Mouse (Mus musculus) forebrain, embryonic 10.5 days (tissue): ENCODE data around the gene Fut8. TPM values are rescaled to one million over a fixed set of nuclear protein-coding genes. Genes with fewer than 3 reads are reported as not detected.
A peak's percentile ranks its signal among the peaks of the same experiment; 100 is the strongest.
"Not testable (repeated sequence)": the region's sequence is repeated elsewhere in the genome, so short reads cannot be mapped to it uniquely, and the experiment has no call there.

ENCODE experiments used
- DNase-seq: peaks from one replicate; pipeline ENCODE4 v3.0.0-alpha.2; 2017; ENCODE audit warnings: low spot score; ENCODE audit errors: extremely low spot score
- H3K27ac ChIP-seq: fragments of 300-500 bp; sonication (generic); 2 replicates; pipeline ENCODE4 v1.5.1; 2016; ENCODE audit warnings: mild to moderate bottlenecking
- H3K27me3 ChIP-seq: fragments of 300-500 bp; sonication (generic); 2 replicates; pipeline ENCODE4 v1.6.1; 2016; ENCODE audit warnings: mild to moderate bottlenecking; ENCODE audit not compliant: poor library complexity, severe bottlenecking
- H3K36me3 ChIP-seq: fragments of 300-500 bp; sonication (generic); replicated peaks from 2 replicates; pipeline ENCODE4 v1.6.1; 2016; ENCODE audit warnings: mild to moderate bottlenecking, moderate library complexity
- H3K4me1 ChIP-seq: fragments of 300-500 bp; sonication (generic); 2 replicates; pipeline ENCODE4 v1.6.1; 2016
- H3K4me3 ChIP-seq: fragments of 300-500 bp; sonication (generic); 2 replicates; pipeline ENCODE4 v1.5.1; 2016; ENCODE audit warnings: mild to moderate bottlenecking, moderate library complexity
- H3K9me3 ChIP-seq: fragments of 300-500 bp; sonication (generic); 2 replicates; pipeline ENCODE4 v1.6.1; 2016; ENCODE audit warnings: mild to moderate bottlenecking, moderate library complexity
- WGBS: fragments of 180-500 bp; shearing (Covaris S2); methylation state at CpG from one replicate; pipeline ENCODE4 v1.1.7; 2016; 5-methylcytosine and 5-hydroxymethylcytosine counted together
- polyA plus RNA-seq: library from polyadenylated mRNA; unstranded; fragments of >200 nt; fragmentation: Nextera tagmentation; extraction: Ambion mirVana; gene quantifications from 2 replicates; pipeline ENCODE4 v1.2.1, GENCODE M21; 2016

Gene Fut8
- polyA plus RNA-seq, 1 experiment from 2014 or later = 29.3 TPM

DNA sequence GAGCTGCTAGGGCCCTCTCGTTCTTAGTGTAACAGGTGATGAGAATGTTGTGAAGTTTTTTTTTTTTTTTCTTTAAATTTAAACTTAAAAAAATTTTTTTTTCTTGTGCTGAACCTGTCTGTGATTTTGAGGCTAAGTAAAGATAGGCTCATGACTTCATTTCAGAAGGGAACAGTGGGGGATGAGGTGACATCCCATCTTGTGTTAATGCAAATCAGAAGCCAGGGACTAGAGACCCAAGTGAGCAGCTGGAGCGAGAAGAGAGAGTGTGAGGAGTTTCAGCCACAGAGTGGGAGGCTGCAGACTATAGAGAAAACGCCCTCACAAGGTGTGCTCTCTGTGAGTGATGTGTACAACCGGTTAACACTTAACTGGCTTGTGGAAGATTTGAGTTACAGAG is 2.0 kb upstream of the Fut8 start:
- no peaks in the 10 kb centered on the region for H3K9me3 ChIP-seq
- no peak overlapping the region for H3K4me3 ChIP-seq
- WGBS = 65% methylated on average over 4 of the region's 4 CpGs
- no peaks in the 10 kb centered on the region for H3K36me3 ChIP-seq
- H3K4me1 ChIP-seq = peaks cover 21% of the 10 kb centered on the region
- no peak overlapping the region for H3K27ac ChIP-seq
- no peaks in the 10 kb centered on the region for H3K27me3 ChIP-seq
- no peak for DNase-seq

DNA sequence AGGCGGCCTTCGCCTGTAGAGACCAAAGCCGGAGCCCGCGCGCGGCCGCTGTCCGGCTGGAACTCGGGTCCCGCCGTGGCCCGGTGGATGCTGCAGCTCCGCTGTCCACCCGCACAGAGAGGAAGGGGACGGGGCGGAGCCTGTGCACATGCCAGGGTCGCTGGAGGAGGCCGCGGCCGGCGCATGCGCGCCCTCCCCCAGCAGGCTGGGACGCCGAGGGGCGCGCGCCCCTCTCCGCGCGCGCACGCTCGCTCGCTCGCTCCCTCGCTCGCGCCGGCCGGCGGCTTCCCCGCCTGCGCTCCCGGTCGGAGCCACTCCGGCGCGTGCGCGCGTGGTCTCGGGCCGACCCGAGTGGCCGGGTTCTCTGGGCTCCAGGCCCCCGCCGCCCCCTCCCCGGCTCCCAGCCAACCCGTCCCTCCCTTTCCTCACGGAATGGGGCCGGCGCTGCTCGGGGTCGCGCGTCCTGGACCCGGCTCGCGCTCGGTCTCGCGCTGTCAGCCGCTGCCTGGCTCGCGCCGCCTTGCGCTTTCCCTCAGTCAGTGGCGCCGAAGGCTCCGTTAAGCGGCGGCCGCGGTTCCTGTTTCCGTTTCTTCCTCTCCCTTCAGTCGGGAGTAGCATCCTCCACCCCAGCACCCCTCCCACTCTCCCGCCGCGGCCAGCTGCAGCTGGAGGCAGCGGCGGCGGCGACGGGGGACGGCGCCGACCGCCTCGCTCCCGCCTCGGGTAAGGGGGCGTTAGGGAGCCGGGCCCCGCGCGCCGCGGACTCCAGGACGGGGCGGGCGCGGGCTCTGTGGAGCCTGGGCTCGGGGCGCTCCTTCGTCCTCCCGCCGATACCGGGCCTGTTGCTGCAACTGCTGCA is 835 bp downstream of the Fut8 start:
- Histone ChIP-seq H3K4me3 (peak overlapping the region; percentile 91), H3K4me1 (peaks cover 21% of the 10 kb centered on the region), H3K27ac (peak overlapping the region; percentile 98), H3K36me3 (no peaks in the 10 kb centered on the region), H3K9me3 (no peaks in the 10 kb centered on the region), H3K27me3 (no peaks in the 10 kb centered on the region)
- WGBS = under 1% methylated on average over 113 of the region's 120 CpGs
- DNase-seq = peak; percentile 88

DNA sequence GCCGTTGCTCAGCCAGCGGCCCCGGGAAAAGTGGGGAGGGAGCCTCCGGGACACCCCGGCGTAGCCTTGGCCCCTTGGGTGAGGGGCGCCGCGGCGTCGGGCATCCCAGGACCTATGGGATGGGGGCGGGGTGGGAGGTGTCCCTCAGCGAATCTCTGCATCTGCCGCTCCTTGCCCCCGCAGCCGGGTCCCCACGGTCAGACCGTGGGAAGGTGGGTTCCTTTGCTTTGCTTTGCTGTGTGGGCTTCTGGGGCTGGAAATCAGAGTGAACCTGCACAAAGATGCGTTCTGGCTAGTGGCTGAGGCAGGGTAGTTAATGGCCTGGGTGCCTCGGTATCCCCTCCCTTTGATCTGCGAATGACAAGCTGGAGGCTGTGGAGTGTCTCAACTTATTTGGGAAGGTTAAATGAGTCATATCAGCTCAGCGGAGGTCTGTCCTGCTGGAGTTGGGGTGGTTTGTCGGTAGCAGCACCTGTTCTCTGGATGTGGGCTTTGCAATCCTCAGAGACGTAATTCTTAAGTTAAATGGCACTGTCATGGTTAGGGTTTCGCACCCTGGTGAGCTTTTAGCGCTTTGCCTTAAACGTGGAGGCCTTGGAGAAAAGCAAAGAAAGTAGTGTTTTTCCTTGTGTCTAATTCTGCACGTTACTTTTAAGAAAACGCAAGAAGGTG is 1.6 kb downstream of the Fut8 start:
- Histone ChIP-seq H3K9me3 (no peaks in the 10 kb centered on the region), H3K27me3 (no peaks in the 10 kb centered on the region), H3K36me3 (no peaks in the 10 kb centered on the region), H3K4me3 (peak overlapping the region; percentile 91), H3K27ac (peak overlapping the region; percentile 98), H3K4me1 (peaks cover 21% of the 10 kb centered on the region)
- under 1% methylated on average over 29 of the region's 29 CpGs for WGBS
- DNase-seq = no peak

DNA sequence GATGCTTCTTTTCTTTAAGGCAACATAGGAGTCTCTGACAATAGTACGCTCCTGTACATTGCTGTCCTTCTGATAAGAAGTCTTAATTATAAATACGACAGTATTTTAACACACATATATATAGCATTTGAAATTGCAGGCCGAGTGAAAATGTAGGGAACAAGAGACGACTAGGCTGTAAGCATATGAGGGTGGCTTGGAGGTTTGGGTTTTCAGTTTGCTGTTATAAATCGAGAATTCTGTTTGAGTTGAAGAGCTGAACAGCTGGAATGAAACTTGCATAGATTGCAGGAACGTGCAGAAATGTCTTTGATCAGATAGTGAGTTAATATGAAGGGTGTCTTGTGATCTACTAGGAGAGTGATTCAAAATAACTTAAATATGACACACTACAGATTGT is 2.4 kb downstream of the Fut8 start:
- WGBS = 70% methylated on average over 6 of the region's 6 CpGs
- H3K36me3 ChIP-seq = no peaks in the 10 kb centered on the region
- no peak for DNase-seq
- H3K4me3 ChIP-seq = peak overlapping the region; percentile 91
- no peaks in the 10 kb centered on the region for H3K27me3 ChIP-seq
- H3K27ac ChIP-seq = no peak overlapping the region
- H3K9me3 ChIP-seq = no peaks in the 10 kb centered on the region
- peaks cover 21% of the 10 kb centered on the region for H3K4me1 ChIP-seq

DNA sequence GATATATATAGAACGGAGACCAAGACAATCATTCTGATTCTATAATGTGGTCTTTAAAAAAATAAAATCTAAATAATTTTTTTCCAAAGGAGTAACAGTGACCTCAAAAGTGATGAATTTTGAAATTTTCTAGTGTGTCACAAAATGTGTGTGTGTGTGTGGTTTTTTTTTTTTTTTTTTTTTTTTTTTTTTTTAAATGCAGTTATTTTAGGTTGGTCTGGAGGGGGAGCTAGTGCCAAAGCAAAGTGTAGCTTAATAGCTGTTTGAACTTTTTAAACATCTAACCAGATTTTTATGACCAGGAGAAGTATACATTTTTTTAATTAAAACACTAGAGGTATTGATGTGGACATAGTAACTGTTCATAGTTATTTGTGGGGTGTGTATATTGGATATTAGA is 2.9 kb downstream of the Fut8 start:
- no peak for DNase-seq

DNA sequence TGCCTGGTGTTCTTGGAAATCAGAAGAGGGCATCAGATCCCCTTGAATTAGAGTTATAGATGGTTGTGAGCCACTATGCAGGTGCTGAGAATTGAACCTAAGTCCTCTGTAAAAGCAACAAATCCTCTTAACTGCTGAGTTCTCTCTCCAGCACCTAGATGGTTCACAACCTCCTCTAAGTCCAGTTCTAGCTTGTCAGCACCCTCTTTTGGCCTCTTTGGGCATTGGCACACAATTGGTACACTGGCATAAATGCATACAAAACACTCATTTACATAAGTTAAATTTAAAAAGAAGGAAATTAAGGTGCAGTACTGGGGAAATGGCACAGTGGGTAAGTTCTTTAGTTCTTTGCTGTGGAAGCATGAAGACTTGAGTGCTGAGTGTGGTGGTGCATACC is 24.7 kb downstream of the Fut8 start:
- DNase-seq = no peak
- no peaks in the 10 kb centered on the region for H3K27me3 ChIP-seq
- peaks cover 9% of the 10 kb centered on the region for H3K4me1 ChIP-seq
- H3K27ac ChIP-seq = no peak overlapping the region
- no peak overlapping the region for H3K4me3 ChIP-seq
- H3K9me3 ChIP-seq = no peaks in the 10 kb centered on the region
- H3K36me3 ChIP-seq = no peaks in the 10 kb centered on the region

More for the DNA sequence above, 2.9 kb downstream of the Fut8 start:
- Histone ChIP-seq H3K4me1 (peaks cover 21% of the 10 kb centered on the region), H3K9me3 (no peaks in the 10 kb centered on the region), H3K36me3 (no peaks in the 10 kb centered on the region), H3K27me3 (no peaks in the 10 kb centered on the region), H3K27ac (no peak overlapping the region), H3K4me3 (no peak overlapping the region)
- WGBS = 89% methylated on average over 1 of the region's 1 CpGs

DNA sequence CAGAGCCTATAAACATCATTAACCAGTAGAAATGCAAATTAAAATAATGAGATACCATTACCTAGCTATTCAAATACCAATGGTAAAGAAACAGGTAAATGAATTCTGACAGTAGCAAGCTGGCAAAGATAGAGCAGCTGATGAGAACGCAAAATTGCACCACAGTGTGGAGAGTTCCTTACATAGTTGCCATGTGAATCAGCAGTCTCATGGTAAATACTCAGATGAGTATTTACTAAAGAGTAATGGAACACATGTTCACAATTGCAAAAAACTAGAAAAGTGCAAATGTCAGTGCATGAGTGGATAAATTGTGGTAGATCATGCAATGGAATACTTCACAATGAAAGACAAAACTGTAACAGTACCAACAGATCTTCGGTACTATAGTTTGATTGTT is 25.9 kb downstream of the Fut8 start:
- peaks cover 9% of the 10 kb centered on the region for H3K4me1 ChIP-seq
- DNase-seq = no peak
- H3K27ac ChIP-seq = no peak overlapping the region
- no peaks in the 10 kb centered on the region for H3K36me3 ChIP-seq
- no peaks in the 10 kb centered on the region for H3K9me3 ChIP-seq
- H3K27me3 ChIP-seq = no peaks in the 10 kb centered on the region
- WGBS = 89% methylated on average over 2 of the region's 2 CpGs
- H3K4me3 ChIP-seq = no peak overlapping the region

DNA sequence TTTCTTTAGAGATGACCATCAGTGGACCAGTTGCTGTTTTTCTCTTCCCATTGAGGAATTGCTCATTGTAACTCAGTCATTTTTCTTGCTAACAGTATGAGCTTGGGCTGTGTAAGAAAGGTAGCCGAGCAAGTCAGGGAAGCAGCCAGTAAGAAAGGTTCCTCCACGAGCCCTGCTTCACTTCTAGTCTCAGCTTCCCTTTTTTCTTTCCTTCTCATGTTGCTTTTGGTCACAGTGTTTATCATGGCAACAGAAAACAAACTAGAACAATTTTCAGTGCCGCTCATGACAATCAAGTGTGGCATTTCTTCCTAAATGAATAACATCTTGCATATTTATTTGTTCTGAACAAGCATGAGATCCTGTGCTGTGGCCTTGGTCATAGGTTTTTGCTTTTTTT is 32.8 kb downstream of the Fut8 start:
- H3K36me3 ChIP-seq = no peaks in the 10 kb centered on the region
- 90% methylated on average over 3 of the region's 3 CpGs for WGBS
- H3K27ac ChIP-seq = no peak overlapping the region
- DNase-seq = no peak
- no peaks in the 10 kb centered on the region for H3K9me3 ChIP-seq
- H3K27me3 ChIP-seq = no peaks in the 10 kb centered on the region
- H3K4me3 ChIP-seq = no peak overlapping the region
- H3K4me1 ChIP-seq = no peaks in the 10 kb centered on the region

DNA sequence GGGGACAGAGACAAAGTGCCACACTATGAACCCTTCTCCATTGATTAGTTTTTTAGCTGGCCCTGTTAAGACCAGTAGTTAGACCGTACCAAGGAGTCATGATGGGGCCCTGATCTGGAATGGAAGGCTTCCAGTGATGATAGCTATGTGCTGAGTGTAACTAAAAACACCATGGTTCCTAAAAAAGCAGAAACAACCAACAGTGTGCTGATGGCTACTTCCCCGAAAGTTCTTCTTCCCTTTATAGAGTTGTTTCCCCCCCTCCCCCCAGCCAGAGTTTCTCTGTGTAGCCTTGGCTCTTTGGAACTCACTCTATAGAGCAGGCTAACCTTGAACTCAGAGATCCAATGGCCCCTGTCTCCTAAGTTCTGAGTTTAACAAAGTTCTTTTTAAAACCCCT is 50.6 kb downstream of the Fut8 start:
- Histone ChIP-seq H3K4me1 (peaks cover 5% of the 10 kb centered on the region; the same call in 1 of the 2 replicates), H3K27me3 (no peaks in the 10 kb centered on the region), H3K36me3 (no peaks in the 10 kb centered on the region), H3K9me3 (no peaks in the 10 kb centered on the region), H3K27ac (no peak overlapping the region), H3K4me3 (no peak overlapping the region)
- 89% methylated on average over 2 of the region's 2 CpGs for WGBS
- DNase-seq = no peak

DNA sequence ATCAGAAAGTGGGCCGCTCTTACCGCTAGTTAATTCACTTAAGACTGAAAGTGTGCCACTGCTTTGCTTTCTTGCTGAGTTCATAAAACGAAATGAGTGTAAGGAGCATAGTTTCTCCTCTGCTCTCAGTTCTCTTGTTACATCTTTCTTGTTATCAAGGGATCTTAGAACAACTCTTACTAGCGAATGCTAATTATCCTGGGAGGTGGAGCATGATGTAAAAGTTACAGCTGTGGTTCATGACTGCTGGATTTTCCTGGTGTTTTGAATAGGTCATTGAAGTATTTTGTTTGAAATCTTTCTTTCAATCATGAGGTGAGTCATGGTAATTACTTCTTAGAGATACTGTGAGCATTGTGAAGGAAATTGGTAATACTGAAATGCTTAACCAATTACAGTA is 53.1 kb downstream of the Fut8 start:
- H3K4me1 ChIP-seq = peaks cover 5% of the 10 kb centered on the region; the same call in 1 of the 2 replicates
- H3K36me3 ChIP-seq = no peaks in the 10 kb centered on the region
- no peak for DNase-seq
- H3K9me3 ChIP-seq = no peaks in the 10 kb centered on the region
- H3K4me3 ChIP-seq = no peak overlapping the region
- H3K27ac ChIP-seq = no peak overlapping the region
- no peaks in the 10 kb centered on the region for H3K27me3 ChIP-seq
- 80% methylated on average over 4 of the region's 4 CpGs for WGBS

DNA sequence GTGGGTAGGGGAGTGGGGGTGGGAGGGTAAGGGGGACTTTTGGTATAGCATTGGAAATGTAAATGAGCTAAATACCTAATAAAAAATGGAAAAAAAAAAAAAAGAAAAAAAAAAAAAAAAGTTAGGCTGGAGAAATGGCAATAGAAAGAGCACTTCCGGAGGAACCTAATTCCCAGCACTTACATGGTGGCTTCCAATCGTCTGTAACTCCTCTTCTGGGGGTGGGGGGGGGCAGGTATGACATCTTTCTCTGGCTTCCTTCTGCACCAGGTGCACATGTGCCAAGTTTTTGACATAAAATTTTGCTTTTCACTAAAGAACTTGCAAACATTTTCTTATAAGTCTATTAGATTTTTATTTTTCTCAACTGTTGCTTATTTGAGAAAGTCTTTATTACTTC is 53.9 kb downstream of the Fut8 start:
- not testable (repeated sequence) for H3K27me3 ChIP-seq, H3K4me1 ChIP-seq, DNase-seq, H3K4me3 ChIP-seq, H3K9me3 ChIP-seq, H3K27ac ChIP-seq, H3K36me3 ChIP-seq
- WGBS = 82% methylated on average over 2 of the region's 2 CpGs

DNA sequence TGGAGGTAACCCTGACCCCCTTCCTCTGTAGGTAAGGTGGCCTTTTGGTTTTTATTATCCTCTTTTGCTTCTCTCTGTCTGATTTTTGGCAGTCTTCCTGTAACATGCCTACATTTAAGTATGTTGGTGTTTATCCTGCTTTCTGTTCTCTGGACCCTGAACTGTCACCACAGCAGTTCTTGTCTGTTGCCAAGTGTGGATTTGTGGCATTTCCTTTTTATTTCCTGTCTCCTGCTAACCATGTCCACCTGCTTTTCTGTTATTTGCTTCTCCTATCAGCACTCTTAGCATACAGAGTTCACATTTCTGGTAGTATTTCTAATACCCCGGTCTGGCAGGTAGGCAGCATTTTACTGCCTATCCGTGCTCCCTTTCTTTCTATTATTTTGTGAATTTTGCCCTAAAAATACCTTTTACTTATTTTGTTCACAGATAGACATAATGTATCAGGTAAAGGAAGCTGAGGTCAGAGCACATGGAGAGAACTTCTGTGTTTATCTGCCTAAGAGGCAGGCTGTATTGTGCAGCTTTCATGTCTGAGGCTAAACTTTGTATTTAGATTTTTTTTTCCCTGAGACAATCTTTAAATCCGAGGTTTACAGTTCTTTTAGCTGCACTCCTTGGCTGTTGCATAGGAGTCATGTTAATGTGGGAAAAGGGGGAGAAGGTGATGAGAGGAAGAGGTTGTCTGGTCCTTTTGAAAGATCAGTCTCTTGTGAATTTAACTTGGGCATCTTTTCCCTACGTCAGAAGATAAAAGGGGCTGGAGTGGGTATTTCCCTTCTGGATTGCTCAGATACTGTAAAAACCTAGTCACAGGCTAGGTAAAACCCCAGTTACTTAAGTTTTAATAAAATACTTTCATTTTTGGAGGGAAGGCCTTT is 54.7 kb downstream of the Fut8 start:
- 84% methylated on average over 4 of the region's 4 CpGs for WGBS

More for the DNA sequence above, 54.7 kb downstream of the Fut8 start:
- no peak overlapping the region for H3K4me3 ChIP-seq
- H3K4me1 ChIP-seq = peaks cover 5% of the 10 kb centered on the region; the same call in 1 of the 2 replicates
- DNase-seq = no peak
- no peaks in the 10 kb centered on the region for H3K36me3 ChIP-seq
- no peaks in the 10 kb centered on the region for H3K9me3 ChIP-seq
- no peak overlapping the region for H3K27ac ChIP-seq
- no peaks in the 10 kb centered on the region for H3K27me3 ChIP-seq
